Mouse (Mus musculus) C2C12 (cell line): ENCODE data around the gene Prex1. TPM values are rescaled to one million over a fixed set of nuclear protein-coding genes. Genes with fewer than 3 reads are reported as not detected.
"Not testable (repeated sequence)": the region's sequence is repeated elsewhere in the genome, so short reads cannot be mapped to it uniquely, and the experiment has no call there.

Experiments
- H3K27me3 ChIP-seq: one replicate; pipeline ENCODE4 v1.6.1; 2011; ENCODE audit not compliant: control insufficient read depth, insufficient read depth, insufficient read length
- H3K36me3 ChIP-seq: one replicate; pipeline ENCODE4 v1.6.1; 2011; ENCODE audit not compliant: control insufficient read depth, insufficient read depth
- H3K4me3 ChIP-seq: one replicate; pipeline ENCODE4 v1.5.1; 2011; ENCODE audit warnings: mild to moderate bottlenecking, control low read depth; ENCODE audit not compliant: poor library complexity, insufficient read depth, severe bottlenecking
- H3K79me2 ChIP-seq: one replicate; pipeline ENCODE4 v1.6.1; 2011; ENCODE audit not compliant: control insufficient read depth, insufficient read depth
- H3K79me3 ChIP-seq: one replicate; pipeline ENCODE4 v1.6.1; 2011; ENCODE audit warnings: low read depth, control low read depth
- H3ac ChIP-seq: one replicate; pipeline ENCODE3; 2011; ENCODE audit warnings: low read depth; ENCODE audit not compliant: control insufficient read depth, insufficient read length
- CEBPB ChIP-seq: IDR thresholded peaks from one replicate; pipeline ENCODE4 v1.6.1; 2011; ENCODE audit warnings: low read depth, mild to moderate bottlenecking, control low read depth, moderate library complexity
- CTCF ChIP-seq: IDR thresholded peaks from one replicate; pipeline ENCODE4 v1.5.1; 2011; ENCODE audit not compliant: control insufficient read depth, insufficient read depth, insufficient read length
- FOSL1 ChIP-seq: IDR thresholded peaks from one replicate; pipeline ENCODE4 v1.8.0; 2011; ENCODE audit warnings: mild to moderate bottlenecking, low read length; ENCODE audit not compliant: poor library complexity, insufficient read depth, severe bottlenecking
- MAX ChIP-seq: IDR thresholded peaks from one replicate; pipeline ENCODE4 v1.6.1; 2011; ENCODE audit warnings: mild to moderate bottlenecking, control low read depth
- MYOD1 ChIP-seq: IDR thresholded peaks from one replicate; pipeline ENCODE4 v1.6.1; 2011; ENCODE audit warnings: low read depth; ENCODE audit not compliant: control insufficient read depth, insufficient read length
- MYOG ChIP-seq: IDR thresholded peaks from one replicate; pipeline ENCODE4 v1.6.1; 2011; ENCODE audit not compliant: control insufficient read depth, insufficient read length; ENCODE audit errors: extremely low read depth
- USF1 ChIP-seq: IDR thresholded peaks from one replicate; pipeline ENCODE4 v1.6.1; 2011; ENCODE audit warnings: low read depth, mild to moderate bottlenecking, control low read depth, moderate library complexity
- polyA plus RNA-seq: library from polyadenylated mRNA; unstranded; fragments of >200 nt; fragmentation: generic; extraction: Trizol; gene quantifications from one replicate; pipeline ENCODE4 v1.2.1, GENCODE M21; 2012; ENCODE audit warnings: missing spikeins

Prex1 gene
- polyA plus RNA-seq, 1 experiment: 0.16 TPM

DNA sequence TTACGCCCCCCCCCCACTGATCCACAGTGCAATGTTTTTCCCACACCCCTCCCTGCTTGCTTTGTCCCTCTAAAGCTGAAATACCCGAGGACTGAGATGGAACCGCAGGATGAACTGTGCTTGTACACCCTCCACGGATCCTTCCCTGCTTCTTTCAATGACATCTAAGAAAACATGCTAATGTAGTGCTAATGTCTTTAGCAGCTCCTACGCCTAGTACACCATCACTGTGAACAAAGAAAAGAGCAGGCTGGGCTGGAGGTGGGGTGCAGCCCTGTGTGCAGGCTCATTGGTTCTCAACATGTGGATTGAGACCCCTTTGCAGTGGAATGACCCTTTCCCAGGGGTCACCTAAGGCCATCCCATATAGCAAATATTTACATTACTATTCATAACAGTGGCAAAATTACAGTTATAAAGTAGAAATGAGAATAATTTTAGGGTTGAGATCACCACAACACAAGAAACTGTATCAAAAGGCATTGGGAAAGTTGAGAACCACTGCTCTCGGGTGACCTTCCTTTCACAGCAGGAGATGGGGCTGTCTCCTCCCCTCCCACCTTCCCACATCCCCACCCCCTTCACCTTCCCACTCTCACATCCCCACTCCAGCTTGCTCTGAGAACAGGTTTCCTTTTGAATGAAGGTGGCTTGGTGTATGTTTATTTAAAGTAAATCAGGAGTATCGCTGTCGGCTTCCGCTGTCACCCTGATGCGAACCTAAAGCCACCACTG lies 190.3 kb downstream of the Prex1 start:
- Histone ChIP-seq H3K79me3 (no peaks in the 10 kb centered on the region), H3K4me3 (no peak overlapping the region), H3K79me2 (no peaks in the 10 kb centered on the region), H3K27me3 (peaks cover 12% of the 10 kb centered on the region), H3K36me3 (no peaks in the 10 kb centered on the region), H3ac (no peak overlapping the region)
- TF ChIP-seq MYOD1 (no peak), FOSL1 (no peak), CEBPB (no peak), MYOG (no peak), CTCF (no peak), USF1 (no peak), MAX (no peak)

DNA sequence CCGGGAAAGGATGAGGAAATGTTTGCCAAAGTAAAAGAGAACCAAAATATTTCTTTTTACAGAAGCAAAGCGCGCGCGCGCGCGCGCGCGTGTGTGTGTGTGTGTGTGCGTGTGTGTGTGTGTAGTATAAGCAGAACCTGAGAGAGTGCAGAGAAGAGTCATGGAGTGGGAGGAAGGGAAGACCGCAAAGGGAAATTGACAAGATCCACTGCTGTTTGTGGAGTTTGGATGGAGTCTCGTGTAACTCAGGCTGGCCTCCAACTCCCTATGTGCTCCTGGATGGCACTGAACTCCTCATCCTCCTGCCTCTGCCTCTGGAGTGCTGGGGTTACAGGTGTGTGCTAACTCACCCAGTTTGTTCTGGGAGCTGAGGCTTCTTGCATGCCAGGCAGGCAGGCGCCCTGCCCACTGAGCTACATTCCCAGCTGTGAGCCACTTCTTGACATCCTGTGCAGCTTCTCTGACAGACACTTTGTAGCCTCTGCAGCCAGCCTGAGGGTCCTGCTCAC lies 191.0 kb downstream of the Prex1 start:
- no peak overlapping the region for H3ac ChIP-seq
- H3K79me2 ChIP-seq: no peaks in the 10 kb centered on the region
- H3K4me3 ChIP-seq: no peak overlapping the region
- no peaks in the 10 kb centered on the region for H3K79me3 ChIP-seq
- TF ChIP-seq USF1 (no peak), CTCF (no peak), FOSL1 (no peak), MAX (no peak), MYOG (no peak), CEBPB (no peak), MYOD1 (no peak)
- no peaks in the 10 kb centered on the region for H3K36me3 ChIP-seq
- peaks cover 12% of the 10 kb centered on the region for H3K27me3 ChIP-seq

DNA sequence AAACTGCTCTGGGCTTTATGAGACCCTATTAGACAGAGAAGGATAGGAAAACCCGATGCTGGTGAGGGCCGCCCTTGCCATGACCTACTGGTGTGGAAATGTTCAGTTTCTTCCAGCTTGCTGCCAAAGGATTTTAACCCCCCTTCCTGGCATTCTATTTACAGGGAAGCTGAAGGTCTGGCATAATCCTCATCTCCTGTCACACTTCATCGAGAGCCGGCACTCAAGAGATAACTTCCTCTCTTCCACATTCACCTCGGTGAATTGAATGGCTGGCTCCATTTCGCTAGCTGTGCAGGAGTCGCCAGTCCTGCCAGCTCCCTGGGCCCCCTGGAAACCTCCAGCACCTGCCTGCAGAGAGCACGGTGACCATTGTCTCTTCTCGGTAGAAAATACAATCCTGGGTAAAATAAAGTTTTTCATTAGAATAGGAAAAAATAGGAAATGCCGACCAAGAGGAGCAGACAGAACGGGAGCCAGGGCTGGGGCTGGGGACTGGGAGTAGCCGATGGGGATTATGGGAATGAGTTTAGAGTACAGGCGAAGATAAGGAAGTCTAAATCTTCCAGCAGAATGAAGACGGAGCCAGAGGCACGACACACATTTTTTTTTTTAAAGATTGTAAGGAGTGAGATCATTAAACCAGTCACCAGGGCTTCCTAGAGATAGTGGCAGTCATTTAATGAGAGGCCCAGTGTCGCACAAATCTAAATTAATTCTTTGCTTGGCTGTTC lies 191.6 kb downstream of the Prex1 start:
- H3ac ChIP-seq: no peak overlapping the region
- no peaks in the 10 kb centered on the region for H3K79me3 ChIP-seq
- no peak overlapping the region for H3K4me3 ChIP-seq
- no peaks in the 10 kb centered on the region for H3K36me3 ChIP-seq
- H3K27me3 ChIP-seq: peaks cover 12% of the 10 kb centered on the region
- TF ChIP-seq USF1 (no peak), MYOD1 (no peak), CEBPB (no peak)
- no peaks in the 10 kb centered on the region for H3K79me2 ChIP-seq

DNA sequence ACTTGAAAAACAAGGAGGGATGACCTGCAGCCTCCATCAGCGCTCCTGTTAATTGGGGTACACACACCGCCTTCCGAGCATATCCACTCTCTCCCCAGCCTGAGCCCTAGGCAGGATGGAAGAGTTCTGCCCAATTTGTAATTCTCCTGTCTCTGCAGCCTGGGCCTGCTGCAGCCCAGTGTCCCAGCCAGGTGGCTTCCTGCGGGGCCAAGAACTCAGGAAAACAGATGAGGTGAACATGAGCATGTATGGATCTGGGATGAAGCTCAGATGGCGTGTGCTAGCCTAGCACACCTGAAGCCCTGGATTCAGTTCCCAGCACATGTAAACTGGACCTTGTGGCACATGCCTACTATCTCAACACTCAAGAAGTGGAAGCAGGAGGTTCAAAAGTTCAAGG lies 192.2 kb downstream of the Prex1 start:
- peaks cover 12% of the 10 kb centered on the region for H3K27me3 ChIP-seq
- no peak overlapping the region for H3K4me3 ChIP-seq
- TF ChIP-seq MYOD1 (no peak), MAX (no peak), MYOG (no peak), CEBPB (no peak), USF1 (no peak), FOSL1 (no peak), CTCF (no peak)
- no peaks in the 10 kb centered on the region for H3K79me2 ChIP-seq
- H3K36me3 ChIP-seq: no peaks in the 10 kb centered on the region
- no peaks in the 10 kb centered on the region for H3K79me3 ChIP-seq
- H3ac ChIP-seq: no peak overlapping the region

DNA sequence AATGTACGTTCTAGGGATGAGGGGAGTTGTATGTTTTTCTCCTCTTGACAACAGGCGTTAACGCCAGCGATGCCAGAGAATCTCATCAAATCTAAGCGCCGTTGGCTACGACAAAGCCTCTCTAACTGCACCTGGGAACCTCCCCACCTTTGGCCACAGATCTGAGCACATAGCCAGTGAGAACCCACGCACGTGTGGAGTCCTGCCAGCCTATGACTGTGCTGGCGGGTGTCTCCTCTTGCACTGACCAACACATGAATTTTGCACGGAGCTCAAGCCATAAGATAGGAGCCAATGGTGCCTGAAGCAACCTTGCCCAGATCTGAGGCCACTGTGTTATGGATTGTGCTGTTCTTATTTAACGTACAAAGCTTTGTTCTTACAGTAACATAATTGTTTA lies 193.1 kb downstream of the Prex1 start:
- Histone ChIP-seq H3K27me3 (peaks cover 12% of the 10 kb centered on the region), H3K4me3 (no peak overlapping the region), H3K36me3 (no peaks in the 10 kb centered on the region), H3ac (no peak overlapping the region), H3K79me2 (no peaks in the 10 kb centered on the region), H3K79me3 (no peaks in the 10 kb centered on the region)
- TF ChIP-seq MYOD1 (no peak), MYOG (no peak), CTCF (no peak), USF1 (no peak), FOSL1 (no peak), CEBPB (no peak), MAX (no peak)

DNA sequence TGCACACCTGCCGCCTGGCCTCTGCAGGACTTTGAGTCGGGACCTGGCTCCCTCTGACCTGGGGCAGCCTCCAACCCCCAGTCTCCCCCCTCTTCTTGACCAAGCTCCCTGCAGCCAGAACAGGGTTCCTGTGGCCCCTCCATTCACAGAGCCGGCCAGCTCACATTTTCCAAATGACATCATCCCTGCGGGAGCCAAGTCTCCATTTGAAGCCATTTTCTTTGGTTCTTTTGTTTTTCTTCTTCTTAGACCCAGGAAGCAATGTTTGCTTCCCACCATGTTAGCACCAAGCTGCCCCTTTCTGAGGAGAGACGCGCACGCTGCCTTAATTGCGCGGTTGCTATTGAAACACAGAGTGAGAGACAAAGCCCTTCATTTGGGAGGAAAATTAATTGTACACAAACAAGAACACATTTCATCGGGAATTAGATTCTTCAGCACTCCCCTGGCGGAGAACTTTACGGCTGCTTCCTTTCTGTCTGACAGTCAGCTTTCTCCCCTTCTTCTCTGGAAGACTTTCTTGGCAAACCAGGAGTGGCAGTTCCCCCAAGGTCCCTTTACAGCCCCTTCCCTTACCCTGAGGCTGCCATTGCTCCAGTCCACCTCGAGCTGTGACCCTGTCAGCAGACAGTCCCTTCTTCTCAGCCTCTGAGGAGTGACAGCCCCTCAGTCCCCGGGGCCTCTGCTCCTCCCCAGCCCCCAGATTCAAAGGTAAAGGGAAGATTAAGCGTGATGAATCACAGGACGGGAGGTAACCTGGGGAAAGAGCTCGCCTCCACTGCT lies 196.0 kb downstream of the Prex1 start:
- H3K36me3 ChIP-seq, H3K79me3 ChIP-seq, H3K4me3 ChIP-seq, H3K27me3 ChIP-seq, H3ac ChIP-seq, H3K79me2 ChIP-seq: not testable (repeated sequence)
